Mouse (Mus musculus) liver, postnatal 0 days (tissue): ENCODE results near the gene Gm3573.
"Not testable (repeated sequence)": the region's sequence is repeated elsewhere in the genome, so short reads cannot be mapped to it uniquely, and the experiment has no call there.

Experiments
- CTCF ChIP-seq: sonication (generic); IDR thresholded peaks from 2 replicates; pipeline ENCODE4 v1.5.1; 2016; ENCODE audit warnings: antibody characterized with exemption, low read depth
- EP300 ChIP-seq: IDR thresholded peaks from 2 replicates; pipeline ENCODE4 v1.6.1; 2016; ENCODE audit warnings: antibody characterized with exemption, low read depth, mild to moderate bottlenecking

- not testable (repeated sequence) for TF ChIP-seq CTCF, EP300
These were observed at the start of gene Gm3573 for GRCm38 (mm10) chr14:42190691-42191090.
